Mouse (Mus musculus) liver, adult 2 months (tissue): ENCODE data around the gene Gxylt2. TPM values are rescaled to one million over a fixed set of nuclear protein-coding genes. Genes with fewer than 3 reads are reported as not detected.
A peak's percentile ranks its signal among the peaks of the same experiment; 100 is the strongest.

Source experiments
- DNase-seq: peaks from one replicate; pipeline ENCODE4 v3.0.0-alpha.2; 2011; ENCODE audit warnings: low read depth, low spot score; ENCODE audit errors: extremely low read depth
- H3K27ac ChIP-seq: fragments of 200-500 bp; replicated peaks from 2 replicates; pipeline ENCODE4 v1.5.1; 2012; ENCODE audit warnings: low read depth, mild to moderate bottlenecking, control low read depth, inconsistent platforms, low read length; ENCODE audit not compliant: insufficient read depth
- H3K27me3 ChIP-seq: fragments of 200-500 bp; 2 replicates; pipeline ENCODE4 v1.6.1; 2012; ENCODE audit warnings: mild to moderate bottlenecking, moderate library complexity, low read length, inconsistent platforms; ENCODE audit not compliant: control insufficient read depth, insufficient read depth
- H3K36me3 ChIP-seq: fragments of 200-500 bp; 2 replicates; pipeline ENCODE4 v1.6.1; 2012; ENCODE audit warnings: low read length, inconsistent platforms; ENCODE audit not compliant: control insufficient read depth, insufficient read depth
- H3K4me1 ChIP-seq: fragments of 200-500 bp; 2 replicates; pipeline ENCODE4 v1.6.1; 2011; ENCODE audit warnings: low read length; ENCODE audit not compliant: control insufficient read depth, insufficient read depth
- H3K4me3 ChIP-seq: fragments of 200-500 bp; 2 replicates; pipeline ENCODE4 v1.5.1; 2011; ENCODE audit warnings: low read depth, mild to moderate bottlenecking, control low read depth, low read length, moderate library complexity; ENCODE audit not compliant: insufficient read depth
- H3K79me2 ChIP-seq: fragments of 200-500 bp; 2 replicates; pipeline ENCODE4 v1.6.1; 2012; ENCODE audit warnings: inconsistent platforms, mild to moderate bottlenecking, low read length, moderate library complexity; ENCODE audit not compliant: control insufficient read depth, insufficient read depth
- H3K9ac ChIP-seq: fragments of 200-500 bp; 2 replicates; pipeline ENCODE4 v1.6.1; 2012; ENCODE audit warnings: low read depth, mild to moderate bottlenecking, control low read depth, inconsistent platforms, low read length
- CTCF ChIP-seq: fragments of 200-500 bp; IDR thresholded peaks from 2 replicates; pipeline ENCODE4 v1.5.1; 2011; ENCODE audit warnings: low read depth, low read length, control low read depth
- POLR2A ChIP-seq: fragments of 200-500 bp; IDR thresholded peaks from 2 replicates; pipeline ENCODE4 v1.6.1; 2011; ENCODE audit warnings: low read length, control low read depth; ENCODE audit not compliant: insufficient read depth; ENCODE audit errors: extremely low read depth
- whole genome bisulfite sequencing: fragments of 180-500 bp; shearing (Covaris S2); methylation state at CpG from one replicate; pipeline ENCODE4 v1.1.7; 2018; 5-methylcytosine and 5-hydroxymethylcytosine counted together
- polyA plus RNA-seq: library from polyadenylated mRNA; depleted of rRNA; stranded (reverse); fragments of >200 nt; gene quantifications from 2 replicates; pipeline ENCODE4 v1.2.3, GENCODE M21; 2012
- total RNA-seq: library from RNA; depleted of rRNA; stranded (reverse); fragments of >200 nt; gene quantifications from 2 replicates; pipeline ENCODE4 v1.2.3, GENCODE M21; 2014

Gxylt2 gene
- total and polyA plus RNA-seq, 2 experiments, result under 0.01 TPM; not detected in 1

DNA sequence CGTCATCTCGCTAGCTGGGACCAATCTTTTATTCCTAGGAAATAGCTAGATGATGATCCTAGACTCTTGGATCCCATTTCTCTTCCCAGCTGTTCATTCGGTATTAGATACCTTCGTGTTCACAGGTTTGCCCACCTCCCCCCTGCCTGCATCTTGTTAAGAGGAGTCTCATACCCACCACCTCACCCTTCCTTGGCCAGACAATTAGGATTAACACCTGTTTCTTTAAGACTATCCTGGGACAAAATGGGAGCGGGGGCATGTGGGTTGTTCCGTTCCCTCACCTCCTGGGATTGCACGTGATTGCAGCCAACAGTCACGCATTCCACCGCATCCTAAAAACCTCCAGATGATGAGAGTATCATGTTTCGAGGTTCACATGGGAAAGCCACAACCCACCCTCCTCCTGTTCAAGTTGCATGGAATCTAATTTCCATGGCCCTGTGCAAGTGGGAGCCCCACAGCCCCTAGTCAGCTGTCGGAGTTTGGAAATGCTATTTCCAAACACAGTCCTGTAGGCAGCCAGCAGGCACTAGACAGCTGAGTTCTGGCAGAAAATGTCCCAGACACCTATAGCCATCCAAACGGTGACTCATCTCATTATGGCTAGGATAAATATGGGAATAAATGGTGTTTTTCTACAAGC, 28.0 kb downstream of the Gxylt2 start:
- 82% methylated on average over 12 of the region's 12 CpGs for WGBS
- H3K4me3 ChIP-seq, result no peak overlapping the region
- TF ChIP-seq POLR2A (no peak), CTCF (no peak)

DNA sequence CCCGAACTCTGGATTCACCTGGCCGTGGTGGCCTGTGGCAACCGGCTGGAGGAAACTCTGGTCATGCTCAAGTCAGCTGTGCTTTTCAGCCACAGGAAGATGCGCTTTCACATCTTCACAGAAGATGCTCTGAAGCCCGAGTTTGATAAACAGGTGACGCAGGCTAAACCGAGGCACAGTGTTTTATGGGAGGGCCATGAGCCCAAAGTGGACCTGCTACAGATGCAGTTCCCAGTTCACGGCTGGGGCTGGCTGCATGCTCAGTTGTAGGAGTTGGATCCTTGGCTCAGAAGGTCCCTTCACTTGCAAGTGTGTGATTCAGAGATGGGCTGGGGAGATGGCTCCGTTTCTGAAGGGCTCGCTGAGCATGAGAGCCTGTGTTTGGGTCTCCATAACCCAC, 28.7 kb downstream of the Gxylt2 start:
- no peak for TF ChIP-seq POLR2A
- no peak for TF ChIP-seq CTCF
- Histone ChIP-seq H3K27me3 (no peaks in the 10 kb centered on the region), H3K9ac (no peak overlapping the region), H3K27ac (no peak overlapping the region), H3K79me2 (no peaks in the 10 kb centered on the region), H3K36me3 (no peaks in the 10 kb centered on the region), H3K4me1 (no peaks in the 10 kb centered on the region), H3K4me3 (no peak overlapping the region)
- no peak for DNase-seq
- WGBS, result 93% methylated on average over 10 of the region's 10 CpGs

More for the DNA sequence above, 28.0 kb downstream of the Gxylt2 start:
- no peaks in the 10 kb centered on the region for H3K4me1 ChIP-seq
- no peaks in the 10 kb centered on the region for H3K79me2 ChIP-seq
- H3K27me3 ChIP-seq, result no peaks in the 10 kb centered on the region
- no peak for DNase-seq
- no peaks in the 10 kb centered on the region for H3K36me3 ChIP-seq
- H3K9ac ChIP-seq, result no peak overlapping the region
- H3K27ac ChIP-seq, result no peak overlapping the region

DNA sequence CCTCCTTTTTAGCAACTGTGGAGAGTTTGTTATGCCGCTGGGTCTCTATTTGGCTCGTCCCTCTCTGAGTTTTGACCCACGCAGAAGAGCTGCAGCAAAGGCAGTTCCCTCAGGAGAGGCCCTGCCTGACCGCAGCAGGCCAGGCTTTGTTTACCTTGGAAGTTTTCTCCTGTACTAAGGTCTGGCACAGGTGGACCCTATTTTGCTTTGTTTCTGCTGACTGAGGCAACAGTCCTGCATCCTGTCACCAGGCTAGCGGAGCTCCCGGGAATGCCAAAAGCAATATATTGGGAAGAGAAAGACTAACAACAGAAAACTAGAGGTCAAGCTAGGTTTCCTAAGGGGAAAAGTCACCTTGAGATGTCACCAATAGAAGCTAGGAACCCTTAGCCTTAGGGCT, 29.8 kb downstream of the Gxylt2 start:
- 19% methylated on average over 6 of the region's 6 CpGs for whole genome bisulfite sequencing

DNA sequence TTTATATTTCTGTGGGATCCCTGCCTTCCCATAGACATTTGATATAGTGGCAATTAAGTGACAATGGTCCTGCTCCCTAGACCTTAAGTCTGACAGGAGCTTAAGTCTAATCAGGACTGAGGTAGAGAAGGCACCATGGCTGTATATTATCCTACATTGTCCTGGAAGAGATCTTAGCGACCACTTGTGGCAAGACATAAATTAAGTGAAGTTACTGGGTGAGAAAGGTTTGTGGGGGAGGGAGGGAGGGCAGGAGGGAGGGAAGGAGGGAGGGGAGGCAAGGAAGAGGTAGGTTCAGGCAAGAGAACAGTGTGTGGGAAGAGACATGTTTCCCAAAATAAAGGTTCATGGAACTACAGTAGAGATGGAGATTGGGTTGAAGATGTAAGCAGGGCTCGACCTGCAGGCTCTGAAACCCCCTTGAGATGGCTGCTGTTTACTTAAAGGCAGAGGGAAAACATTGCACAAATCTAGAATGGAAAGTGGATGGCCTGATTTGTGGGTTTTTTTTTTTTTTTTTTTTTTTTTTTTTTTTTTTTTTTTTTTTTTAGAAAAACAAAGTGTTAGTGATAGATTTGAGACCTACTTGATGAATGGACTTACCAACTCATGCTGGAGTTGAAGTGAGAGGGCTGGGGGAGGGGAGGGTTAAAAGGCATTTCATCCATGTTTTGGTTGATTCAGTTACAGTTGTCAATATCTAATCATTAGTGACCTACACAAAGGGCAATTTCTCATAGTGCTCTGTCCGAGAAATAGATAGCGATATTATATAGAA, 54.1 kb downstream of the Gxylt2 start:
- no peak for TF ChIP-seq CTCF
- TF ChIP-seq POLR2A, result no peak
- DNase-seq, result no peak
- 75% methylated on average over 4 of the region's 4 CpGs for WGBS

More for the DNA sequence above, 29.8 kb downstream of the Gxylt2 start:
- no peaks in the 10 kb centered on the region for H3K79me2 ChIP-seq
- H3K4me1 ChIP-seq, result no peaks in the 10 kb centered on the region
- DNase-seq, result peak; percentile 58
- no peak for TF ChIP-seq POLR2A
- no peak for TF ChIP-seq CTCF
- H3K4me3 ChIP-seq, result no peak overlapping the region
- no peaks in the 10 kb centered on the region for H3K27me3 ChIP-seq
- H3K36me3 ChIP-seq, result no peaks in the 10 kb centered on the region
- no peak overlapping the region for H3K27ac ChIP-seq
- no peak overlapping the region for H3K9ac ChIP-seq

DNA sequence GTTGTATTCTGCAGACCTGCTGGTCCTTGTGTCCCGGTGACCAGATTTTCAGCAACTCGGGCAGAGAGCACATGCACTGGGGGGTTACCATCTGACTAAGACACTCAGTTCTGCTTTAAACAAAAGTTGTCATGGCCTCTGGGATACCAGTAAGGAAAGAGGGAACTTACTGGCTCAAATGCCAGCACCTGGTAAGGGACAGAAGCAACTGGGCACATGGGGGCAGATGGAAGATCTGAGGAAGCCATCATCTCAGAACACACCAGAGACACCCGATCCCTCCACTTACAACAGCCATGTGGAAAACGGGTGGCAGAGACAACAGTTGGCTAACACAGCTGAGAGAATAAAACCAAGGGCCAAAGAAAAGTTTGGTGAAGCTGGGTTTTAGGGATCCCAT, 63.2 kb downstream of the Gxylt2 start:
- H3K9ac ChIP-seq, result no peak overlapping the region
- no peaks in the 10 kb centered on the region for H3K4me1 ChIP-seq
- H3K4me3 ChIP-seq, result no peak overlapping the region
- H3K27ac ChIP-seq, result no peak overlapping the region
- 85% methylated on average over 4 of the region's 4 CpGs for WGBS
- no peaks in the 10 kb centered on the region for H3K79me2 ChIP-seq
- TF ChIP-seq CTCF (no peak), POLR2A (no peak)
- no peaks in the 10 kb centered on the region for H3K36me3 ChIP-seq
- DNase-seq, result no peak
- no peaks in the 10 kb centered on the region for H3K27me3 ChIP-seq

More for the DNA sequence above, 54.1 kb downstream of the Gxylt2 start:
- Histone ChIP-seq H3K27ac (no peak overlapping the region), H3K27me3 (no peaks in the 10 kb centered on the region), H3K4me1 (no peaks in the 10 kb centered on the region), H3K9ac (no peak overlapping the region), H3K4me3 (no peak overlapping the region), H3K36me3 (no peaks in the 10 kb centered on the region), H3K79me2 (no peaks in the 10 kb centered on the region)

DNA sequence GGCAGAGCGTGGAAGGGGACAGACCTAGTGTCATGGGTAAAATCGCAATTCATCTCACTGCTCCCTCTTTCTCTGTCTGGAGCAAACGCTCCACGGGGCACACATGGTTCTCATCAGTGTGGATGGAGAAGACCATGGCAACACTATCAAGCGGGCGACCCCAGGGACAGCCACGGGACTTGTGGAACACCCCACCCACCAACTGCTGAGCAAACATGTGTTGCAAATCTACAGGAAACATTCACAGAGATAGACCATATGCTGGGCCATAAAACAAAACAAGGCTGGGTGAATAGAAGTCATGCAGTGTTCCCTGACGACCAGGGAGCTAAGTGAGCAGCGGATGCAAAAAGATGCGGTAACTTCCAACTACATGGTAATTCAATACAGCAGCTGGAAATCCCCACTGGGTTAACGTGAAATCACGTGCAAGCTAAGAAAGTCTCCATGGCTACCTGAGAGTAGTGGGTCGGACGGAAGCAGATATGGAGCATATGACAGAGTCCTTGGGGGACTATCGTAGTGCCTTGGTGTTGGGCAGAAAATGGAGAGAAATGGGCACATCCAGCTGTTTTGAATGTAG, 71.5 kb downstream of the Gxylt2 start:
- no peaks in the 10 kb centered on the region for H3K4me1 ChIP-seq
- no peaks in the 10 kb centered on the region for H3K79me2 ChIP-seq
- no peak overlapping the region for H3K4me3 ChIP-seq
- H3K27me3 ChIP-seq, result no peaks in the 10 kb centered on the region
- H3K36me3 ChIP-seq, result no peaks in the 10 kb centered on the region
- no peak overlapping the region for H3K9ac ChIP-seq
- no peak for TF ChIP-seq POLR2A
- 85% methylated on average over 15 of the region's 15 CpGs for WGBS
- DNase-seq, result no peak
- no peak overlapping the region for H3K27ac ChIP-seq
